Mouse (Mus musculus) CH12.LX (cell line): ENCODE data around the gene Phkg2. TPM values are rescaled to one million over a fixed set of nuclear protein-coding genes. Genes with fewer than 3 reads are reported as not detected.

Experiments used
- DNase-seq: peaks from one replicate; pipeline ENCODE4 v3.0.0-alpha.2; 2013; ENCODE audit errors: extremely low read depth
- H3K27ac ChIP-seq: 2 replicates; pipeline ENCODE4 v1.5.1; 2012; ENCODE audit warnings: low read depth, mild to moderate bottlenecking, control low read depth, moderate library complexity; ENCODE audit not compliant: insufficient read depth
- H3K27me3 ChIP-seq: replicated peaks from 2 replicates; pipeline ENCODE3; 2012; ENCODE audit warnings: inconsistent platforms
- H3K36me3 ChIP-seq, 2 experiments: replicated peaks in 1 of 2; 2 replicates each; pipeline versions ENCODE3 to v1.6.1; 2012; ENCODE audit warnings: inconsistent platforms in 1 of 2, low read length in 1 of 2, mild to moderate bottlenecking in 1 of 2, mixed read lengths in 1 of 2, moderate library complexity in 1 of 2; ENCODE audit not compliant: control insufficient read depth in 1 of 2, insufficient read depth in 1 of 2
- H3K4me1 ChIP-seq, 2 experiments: 2 replicates each; pipeline ENCODE4 v1.6.1; 2012; ENCODE audit warnings: inconsistent platforms in 1 of 2, moderate library complexity in 1 of 2; ENCODE audit not compliant: insufficient read depth in 2 of 2, control insufficient read depth in 1 of 2
- H3K4me2 ChIP-seq: 2 replicates; pipeline ENCODE4 v1.6.1; 2012; ENCODE audit warnings: low read depth, mild to moderate bottlenecking, control low read depth; ENCODE audit not compliant: poor library complexity, insufficient read depth, severe bottlenecking
- H3K4me3 ChIP-seq, 3 experiments: fragments of 150-350 bp in 1 of 3; sonication (generic) in 1 of 3; replicated peaks in 1 of 3; 2 replicates each; pipeline versions ENCODE3 to v1.5.1; 2011 to 2012; ENCODE audit warnings: low read depth in 2 of 3, low read length in 2 of 3, mild to moderate bottlenecking in 2 of 3, moderate library complexity in 2 of 3, control low read depth in 1 of 3, improper control_type of control experiment in 1 of 3, inconsistent platforms in 1 of 3, mixed read lengths in 1 of 3; ENCODE audit not compliant: poor library complexity in 1 of 3
- H3K79me2 ChIP-seq: replicated peaks from 2 replicates; pipeline ENCODE4 v1.6.1; 2012; ENCODE audit warnings: mild to moderate bottlenecking, moderate library complexity; ENCODE audit not compliant: control insufficient read depth, poor library complexity, insufficient read depth, severe bottlenecking; ENCODE audit errors: extremely low read depth
- H3K9ac ChIP-seq: 2 replicates; pipeline ENCODE4 v1.6.1; 2012; ENCODE audit warnings: low read depth, mild to moderate bottlenecking, control low read depth, moderate library complexity; ENCODE audit not compliant: insufficient read depth
- H3K9me3 ChIP-seq: replicated peaks from 2 replicates; pipeline ENCODE3; 2012; ENCODE audit warnings: low read length, inconsistent platforms, mixed read lengths
- E2F4 ChIP-seq: IDR thresholded peaks from 2 replicates; pipeline ENCODE4 v1.6.1; 2011; ENCODE audit warnings: low read depth, low read length, improper control_type of control experiment; ENCODE audit not compliant: insufficient replicate concordance
- EP300 ChIP-seq: IDR thresholded peaks from 2 replicates; pipeline ENCODE4 v1.6.1; 2011; ENCODE audit warnings: low read length, improper control_type of control experiment
- GABPA ChIP-seq: IDR thresholded peaks from 2 replicates; pipeline ENCODE4 v1.6.1; 2012; ENCODE audit warnings: low read depth, low read length, improper control_type of control experiment, inconsistent platforms; ENCODE audit not compliant: insufficient replicate concordance
- JUN ChIP-seq: IDR thresholded peaks from 2 replicates; pipeline ENCODE4 v1.6.1; 2011; ENCODE audit warnings: low read depth, mild to moderate bottlenecking, low read length, improper control_type of control experiment, moderate library complexity; ENCODE audit not compliant: insufficient read depth
- JUND ChIP-seq: conservative IDR thresholded peaks from 2 replicates; pipeline ENCODE4 v1.6.1; 2011; ENCODE audit warnings: low read depth, low read length, improper control_type of control experiment
- KAT2A ChIP-seq: IDR thresholded peaks from 2 replicates; pipeline ENCODE4 v1.6.1; 2012; ENCODE audit warnings: low read length, improper control_type of control experiment, inconsistent platforms; ENCODE audit not compliant: insufficient replicate concordance
- MAFK ChIP-seq: IDR thresholded peaks from 2 replicates; pipeline ENCODE4 v1.6.1; 2011; ENCODE audit warnings: low read length, improper control_type of control experiment; ENCODE audit not compliant: insufficient replicate concordance
- MAZ ChIP-seq: IDR thresholded peaks from 2 replicates; pipeline ENCODE4 v1.6.1; 2012; ENCODE audit warnings: low read depth, mild to moderate bottlenecking, inconsistent platforms, low read length, improper control_type of control experiment, moderate library complexity
- MEF2A ChIP-seq: IDR thresholded peaks from 2 replicates; pipeline ENCODE4 v1.6.1; 2014; ENCODE audit warnings: low read depth, mild to moderate bottlenecking, inconsistent platforms, low read length, improper control_type of control experiment, borderline replicate concordance
- NRF1 ChIP-seq: IDR thresholded peaks from 2 replicates; pipeline ENCODE4 v1.6.1; 2014; ENCODE audit warnings: low read depth, mild to moderate bottlenecking, inconsistent platforms, low read length, improper control_type of control experiment, moderate library complexity
- POLR2A ChIP-seq: IDR thresholded peaks from 2 replicates; pipeline ENCODE4 v1.6.1; 2011; ENCODE audit warnings: low read depth, mild to moderate bottlenecking, improper control_type of control experiment, low read length
- RCOR1 ChIP-seq: conservative IDR thresholded peaks from 2 replicates; pipeline ENCODE4 v1.6.1; 2012; ENCODE audit warnings: low read depth, mild to moderate bottlenecking, inconsistent platforms, low read length, improper control_type of control experiment
- TCF12 ChIP-seq: IDR thresholded peaks from 2 replicates; pipeline ENCODE4 v1.6.1; 2014; ENCODE audit warnings: low read depth, mild to moderate bottlenecking, inconsistent platforms, low read length, improper control_type of control experiment
- UBTF ChIP-seq: IDR thresholded peaks from 2 replicates; pipeline ENCODE4 v1.6.1; 2012; ENCODE audit warnings: low read depth, mild to moderate bottlenecking, inconsistent platforms, low read length, improper control_type of control experiment, moderate library complexity
- USF1 ChIP-seq: IDR thresholded peaks from 2 replicates; pipeline ENCODE4 v1.6.1; 2014; ENCODE audit warnings: low read depth, mild to moderate bottlenecking, inconsistent platforms, low read length, improper control_type of control experiment
- ZNF384 ChIP-seq: IDR thresholded peaks from 2 replicates; pipeline ENCODE4 v1.6.1; 2012; ENCODE audit warnings: low read depth, low read length, improper control_type of control experiment, inconsistent platforms
- dilution Hi-C: fragments of 300-500 bp; cut with MboI; formaldehyde crosslinking; loops from 2 replicates; pipeline ENCODE4 v1.14.3; 2020; ENCODE audit warnings: low sequenced_read_pairs; ENCODE audit not compliant: extremely low pct_unique_long_range_greater_than_20kb, extremely low pct_ligation_motif_present
- in situ Hi-C: fragments of 300-500 bp; cut with MboI; formaldehyde crosslinking; loops from 3 replicates; pipeline ENCODE4 v1.14.3; 2019; ENCODE audit warnings: low sequenced_read_pairs, low pct_ligation_motif_present, low pct_unique_long_range_greater_than_20kb, mixed read lengths
- polyA plus RNA-seq: library from polyadenylated mRNA; unstranded; fragments of >175 nt; gene quantifications from 2 replicates; pipeline ENCODE4 v1.2.1, GENCODE M21; 2012; ENCODE audit warnings: low read depth; ENCODE audit not compliant: insufficient read length
- total RNA-seq, 2 experiments: library from RNA; depleted of rRNA; stranded (reverse); fragments of 300-350 nt in 1 of 2; fragments of >200 nt in 1 of 2; gene quantifications; 2 replicates each; pipeline ENCODE4 v1.2.3; 2012 to 2014

The Phkg2 gene
- total and polyA plus RNA-seq, 3 experiments: 23.3 to 65.0 (median 34.7) TPM

DNA sequence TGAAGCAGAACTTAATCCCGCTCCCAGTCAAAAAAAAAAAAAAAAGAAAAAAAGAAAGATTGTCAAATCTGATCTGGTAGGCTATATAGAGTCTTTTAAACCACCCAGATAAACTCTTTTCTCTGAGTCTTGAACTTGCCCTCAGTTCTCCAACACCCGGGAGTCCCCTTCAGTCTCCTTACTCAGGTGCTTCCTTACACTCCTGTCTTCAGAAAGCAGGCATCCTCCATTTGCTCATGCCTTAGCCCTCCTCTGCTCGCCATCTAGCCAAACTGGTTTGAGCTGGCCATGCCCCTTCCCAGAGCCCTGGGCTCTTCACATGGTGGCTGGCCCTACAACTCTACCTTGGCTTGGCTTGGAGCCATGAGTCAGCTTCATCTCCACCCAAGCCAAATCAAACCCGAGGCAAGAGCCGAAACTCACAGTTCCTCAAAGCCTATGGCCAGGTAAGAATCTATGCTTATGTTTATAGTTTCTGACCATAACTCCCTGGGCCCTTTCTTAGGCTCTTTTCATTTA lies 11.7 kb upstream of the Phkg2 start, which contains the start of gene Tmem265:
Gene Tmem265, plus strand, starts transcription at position 51 of the 519 bp plus-strand sequence.
- DNase-seq: no peak
- in situ Hi-C loops (loop anchor here (5.0 kb wide), 1 partner anchor 34 kb away; no protein-coding TSS in a partner anchor), dilution Hi-C loops (no loop called here)
- H3K4me3 ChIP-seq: no peak within 1 kb of the TSS
- no peaks in the 10 kb centered on the region for H3K9me3 ChIP-seq
- TF ChIP-seq UBTF (no peak), TCF12 (no peak), KAT2A (no peak), RCOR1 (no peak), JUN (no peak), EP300 (no peak), POLR2A (no peak), E2F4 (no peak), JUND (no peak), USF1 (no peak), GABPA (no peak), MEF2A (no peak)
- no peak within 1 kb of the TSS for H3K4me2 ChIP-seq
- H3K4me1 ChIP-seq: no peaks in the 10 kb centered on the region; a peak in 1 of 4 replicates
- no peaks in the 10 kb centered on the region for H3K79me2 ChIP-seq
- H3K27ac ChIP-seq: no peak within 1 kb of the TSS
- H3K27me3 ChIP-seq: no peaks in the 10 kb centered on the region
- H3K9ac ChIP-seq: no peak within 1 kb of the TSS
- H3K36me3 ChIP-seq: peaks cover 48 to 84% of the 10 kb centered on the region in 2 experiments

DNA sequence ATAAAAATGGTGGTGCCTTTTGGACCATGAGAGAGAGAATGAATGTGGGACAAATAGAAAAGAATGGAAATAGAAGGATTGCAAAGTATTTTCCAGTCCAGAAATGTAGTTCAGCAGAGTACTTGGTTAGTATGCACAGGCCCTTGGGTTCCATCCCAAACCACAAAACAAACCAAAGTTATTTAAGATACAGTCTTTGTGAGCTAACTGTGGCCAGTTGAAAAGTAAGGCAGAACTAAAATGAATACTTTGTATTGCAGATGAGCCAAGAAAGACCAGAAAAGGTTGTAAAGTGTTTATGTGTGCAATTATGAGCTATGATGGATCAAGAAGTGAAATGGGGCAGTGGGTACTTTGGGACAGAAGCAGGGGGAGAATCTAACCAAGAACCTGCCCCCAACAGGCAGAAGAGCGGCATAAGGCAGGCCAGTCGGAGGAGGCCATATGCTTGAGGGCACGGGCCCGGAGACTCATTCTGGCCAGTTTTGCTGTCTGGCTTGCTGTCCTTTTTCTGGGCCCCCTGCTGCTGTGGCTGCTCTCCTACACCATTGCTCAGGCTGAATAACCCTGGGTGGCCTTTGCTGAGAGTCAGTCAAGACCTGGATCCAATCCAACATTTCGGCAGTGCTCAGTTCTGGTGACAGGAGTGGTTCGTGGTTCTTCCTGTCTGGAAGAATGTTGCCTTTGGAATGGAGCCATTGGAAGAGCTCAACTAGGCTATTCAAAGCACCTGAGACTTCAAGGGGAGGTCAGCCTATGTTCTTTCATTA lies 8.6 kb upstream of the Phkg2 start:
- dilution Hi-C loops (no loop called here), in situ Hi-C loops (loop anchor here (5.0 kb wide), 1 partner anchor 37 kb away; no protein-coding TSS in a partner anchor)
- H3K9me3 ChIP-seq: no peaks in the 10 kb centered on the region
- no peak for DNase-seq
- no peak overlapping the region for H3K9ac ChIP-seq
- H3K4me3 ChIP-seq: no peak overlapping the region
- no peaks in the 10 kb centered on the region for H3K79me2 ChIP-seq
- no peak overlapping the region for H3K27ac ChIP-seq
- H3K4me1 ChIP-seq: peaks cover 0 to 8% of the 10 kb centered on the region in 2 experiments; a peak in 1 of 4 replicates
- peaks cover 33 to 77% of the 10 kb centered on the region in 2 experiments for H3K36me3 ChIP-seq
- TF ChIP-seq NRF1 (no peak), MAFK (no peak), TCF12 (no peak), E2F4 (no peak), MAZ (no peak), ZNF384 (no peak)
- H3K4me2 ChIP-seq: no peak overlapping the region
- no peaks in the 10 kb centered on the region for H3K27me3 ChIP-seq
